Mouse (Mus musculus) G1E (cell line): ENCODE data around the gene Akr1b8.

Experiments used
- CTCF ChIP-seq: IDR thresholded peaks from 2 replicates; pipeline ENCODE4 v1.5.1; 2012; ENCODE audit warnings: low read depth, low read length, inconsistent platforms, mixed read lengths
- GATA1 ChIP-seq: IDR thresholded peaks from 2 replicates; pipeline ENCODE4 v1.6.1; 2012; ENCODE audit warnings: borderline replicate concordance, low read length, inconsistent platforms, mixed read lengths
- GATA2 ChIP-seq: IDR thresholded peaks from 2 replicates; pipeline ENCODE4 v1.6.1; 2012; ENCODE audit warnings: low read depth, low read length, inconsistent platforms, borderline replicate concordance
- POLR2AphosphoS5 ChIP-seq: IDR thresholded peaks from 2 replicates; pipeline ENCODE4 v1.6.1; 2012; ENCODE audit warnings: low read depth, low read length, inconsistent platforms; ENCODE audit not compliant: insufficient replicate concordance
- TAL1 ChIP-seq: conservative IDR thresholded peaks from 2 replicates; pipeline ENCODE4 v1.6.1; 2012; ENCODE audit warnings: low read depth, low read length, inconsistent platforms, mixed read lengths

DNA sequence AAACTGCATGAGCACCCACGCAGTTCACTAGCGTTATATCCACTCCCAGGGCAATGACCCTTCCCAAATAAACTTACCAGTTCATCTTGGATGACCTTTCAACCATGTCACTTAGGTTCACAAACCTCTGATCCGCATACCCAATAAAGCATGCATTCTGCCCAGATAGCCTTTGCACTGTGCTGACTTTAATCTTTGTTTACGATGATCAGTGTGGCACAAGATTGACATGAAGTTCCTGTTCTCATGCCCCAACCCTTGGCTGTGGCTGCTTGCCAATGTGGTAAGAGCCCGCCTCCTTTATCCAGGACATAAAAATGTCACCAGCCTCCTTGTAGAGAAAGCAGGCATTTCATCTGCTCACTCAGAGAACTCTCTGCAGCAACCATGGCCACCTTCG, 58.1 kb downstream of the Akr1b8 start, which contains the start of gene Akr1b7:
- TF ChIP-seq CTCF (no peak), GATA2 (no peak), TAL1 (no peak), GATA1 (no peak), POLR2AphosphoS5 (no peak)
